Mouse (Mus musculus) erythroblast, embryonic 14.5 days (primary cell): ENCODE results near the gene Abl2.

Experiments
- GATA1 ChIP-seq: IDR thresholded peaks from 2 replicates; pipeline ENCODE4 v1.6.1; 2012; ENCODE audit warnings: low read length, inconsistent platforms, mixed read lengths
- TAL1 ChIP-seq: IDR thresholded peaks from 3 replicates; pipeline ENCODE4 v1.6.1; 2012; ENCODE audit warnings: low read length, inconsistent platforms, mixed read lengths

- TF ChIP-seq TAL1: no peak
- TF ChIP-seq GATA1: no peak
Measured at GRCm38 (mm10) chr1:156640577-156640976, 82.0 kb downstream of the Abl2 start.
